Mouse (Mus musculus) adrenal gland, adult 8-10 months (tissue): ENCODE results near the gene Slc35g3. TPM values are rescaled to one million over a fixed set of nuclear protein-coding genes. Genes with fewer than 3 reads are reported as not detected.
A peak's percentile ranks its signal among the peaks of the same experiment; 100 is the strongest.
"Not testable (repeated sequence)": the region's sequence is repeated elsewhere in the genome, so short reads cannot be mapped to it uniquely, and the experiment has no call there.

Experiments
- DNase-seq: peaks from one replicate; pipeline ENCODE4 v3.0.0; 2022
- total RNA-seq, 4 experiments: library from RNA; stranded (reverse); gene quantifications; 2 replicates each; pipeline ENCODE4 v1.2.4; 2022

The Slc35g3 gene
- total RNA-seq, 4 experiments from 2014 or later = not detected

DNA sequence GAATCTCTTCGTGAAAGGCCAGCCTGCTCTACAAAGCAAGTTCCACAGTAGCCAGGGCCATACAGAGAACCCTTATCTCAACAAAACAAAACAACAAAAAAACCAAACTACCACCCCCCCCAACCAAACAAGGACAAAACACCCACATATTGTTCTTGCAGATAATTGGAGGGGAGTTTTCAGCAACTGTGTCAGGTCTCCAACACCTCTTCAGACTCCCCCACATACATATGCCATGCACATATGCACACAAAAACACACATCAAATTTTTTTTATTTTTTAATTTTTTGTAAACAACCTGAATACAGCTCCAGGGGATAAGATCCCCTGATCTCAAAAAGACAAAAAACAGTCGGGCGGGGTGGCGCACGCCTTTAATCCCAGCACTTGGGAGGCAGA lies 7.5 kb downstream of the Slc35g3 start:
- DNase-seq = no peak

DNA sequence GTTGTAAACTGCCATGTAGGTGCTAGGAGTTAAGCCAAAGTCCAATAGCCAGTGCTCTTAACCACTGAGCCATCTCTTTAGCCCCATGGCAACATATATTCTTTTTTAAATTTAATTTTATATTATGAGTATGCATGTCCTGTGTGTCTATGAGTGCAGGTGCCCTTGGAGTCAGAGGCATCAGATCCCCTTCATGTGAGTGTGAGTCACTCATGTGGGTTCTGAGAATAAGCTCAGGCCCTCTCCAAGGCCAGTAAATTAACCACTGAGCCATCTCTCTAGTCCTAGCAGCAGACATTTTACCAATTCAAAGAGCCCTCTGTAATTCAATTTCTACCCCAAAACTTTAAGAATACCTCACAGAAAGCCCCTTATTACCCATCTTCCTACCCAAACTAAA lies 9.1 kb downstream of the Slc35g3 start:
- DNase-seq = peak; percentile 46

DNA sequence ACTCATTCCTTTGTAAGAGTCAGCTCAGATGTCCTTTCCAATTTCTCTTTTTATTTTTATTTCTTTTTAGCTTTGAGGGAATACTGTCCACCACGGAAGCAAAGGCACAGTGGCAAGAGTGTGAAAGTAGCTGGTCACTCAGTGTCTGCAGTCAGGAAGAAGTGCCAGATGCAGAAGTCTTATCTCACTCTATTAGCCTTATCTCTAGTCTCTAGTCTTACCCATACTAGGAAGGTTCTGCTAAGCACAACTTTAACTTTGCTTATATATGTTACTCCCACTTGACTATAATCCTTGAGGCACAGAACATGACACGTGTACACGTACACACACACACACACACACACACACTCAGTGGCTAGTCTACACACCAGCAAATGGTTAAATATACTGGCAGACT lies 10.1 kb downstream of the Slc35g3 start:
- DNase-seq = no peak

DNA sequence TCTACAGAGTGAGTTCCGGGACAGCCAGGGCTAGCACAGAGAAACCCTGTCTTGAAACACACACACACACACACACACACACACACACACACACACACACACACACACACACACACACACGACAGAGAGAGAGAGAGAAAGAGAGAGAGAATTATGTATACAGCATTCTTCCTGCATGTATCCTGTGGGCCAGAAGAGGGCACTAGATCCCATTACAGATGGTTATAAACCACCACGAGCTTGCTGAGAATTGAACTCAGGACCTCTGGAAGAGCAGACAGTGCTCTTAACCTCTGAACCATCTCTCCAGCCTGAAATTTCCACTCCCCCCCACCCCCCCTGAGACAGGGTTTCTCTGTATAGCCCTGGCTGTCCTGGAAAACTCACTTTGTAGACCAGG lies 30.4 kb downstream of the Slc35g3 start:
- not testable (repeated sequence) for DNase-seq

DNA sequence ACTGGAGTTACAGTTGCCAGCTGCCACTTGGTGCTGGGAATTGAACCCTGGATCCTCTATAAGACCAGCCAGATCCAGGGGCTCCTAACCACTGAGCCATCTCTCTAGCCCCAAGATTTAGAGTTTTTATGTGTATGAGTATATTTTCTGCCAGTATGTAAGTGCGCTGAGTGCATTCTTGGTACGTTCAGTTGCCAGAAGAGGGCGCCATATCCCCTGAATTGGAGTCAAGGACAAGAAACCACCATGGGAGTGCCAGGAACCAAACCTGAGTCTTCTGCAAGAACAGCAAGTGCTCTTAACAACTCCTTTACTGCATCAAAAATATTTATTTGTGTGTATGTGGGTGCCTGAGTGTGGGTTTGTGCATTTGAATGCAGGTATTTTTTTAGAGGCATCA lies 32.7 kb downstream of the Slc35g3 start:
- DNase-seq = peak; percentile 45

DNA sequence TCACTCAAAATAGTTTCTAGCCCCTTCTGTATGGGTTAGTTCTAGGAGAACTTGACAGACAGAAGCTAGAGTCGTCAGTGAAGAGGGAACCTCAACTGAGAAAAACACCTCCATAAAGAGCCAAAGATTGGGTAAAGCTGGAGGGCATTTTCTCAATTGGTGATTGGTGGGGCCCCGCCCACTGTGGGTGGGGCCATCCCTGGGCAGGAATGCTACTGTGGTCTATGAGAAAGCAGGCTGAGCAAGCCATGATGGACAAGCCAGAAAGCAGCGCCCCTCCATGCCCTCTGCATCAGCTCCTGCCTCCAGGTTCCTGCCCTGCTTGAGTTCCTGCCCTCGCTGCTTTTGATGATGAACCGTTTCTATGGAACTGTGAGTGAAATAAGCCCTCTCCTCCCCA lies 35.8 kb downstream of the Slc35g3 start:
- DNase-seq = no peak

DNA sequence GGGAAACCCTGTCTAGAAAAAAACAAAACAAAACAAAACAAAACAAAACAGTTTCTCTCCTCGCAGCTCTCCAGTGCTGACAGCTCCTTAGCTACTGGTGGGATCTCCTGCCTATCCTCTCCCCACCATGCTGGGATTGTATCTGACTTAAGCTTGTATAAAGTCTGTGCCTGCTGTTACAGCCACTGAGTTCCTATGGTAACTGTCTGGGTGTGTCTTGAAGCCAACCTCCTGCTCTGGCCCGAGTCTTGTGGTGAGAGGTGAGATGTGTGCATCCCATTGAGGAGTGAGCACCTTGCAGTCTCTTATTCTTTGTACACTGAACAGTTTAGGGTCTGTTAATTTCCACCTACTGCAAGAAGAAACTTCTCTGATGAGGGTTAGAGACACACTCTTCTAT lies 38.7 kb downstream of the Slc35g3 start:
- DNase-seq = no peak

DNA sequence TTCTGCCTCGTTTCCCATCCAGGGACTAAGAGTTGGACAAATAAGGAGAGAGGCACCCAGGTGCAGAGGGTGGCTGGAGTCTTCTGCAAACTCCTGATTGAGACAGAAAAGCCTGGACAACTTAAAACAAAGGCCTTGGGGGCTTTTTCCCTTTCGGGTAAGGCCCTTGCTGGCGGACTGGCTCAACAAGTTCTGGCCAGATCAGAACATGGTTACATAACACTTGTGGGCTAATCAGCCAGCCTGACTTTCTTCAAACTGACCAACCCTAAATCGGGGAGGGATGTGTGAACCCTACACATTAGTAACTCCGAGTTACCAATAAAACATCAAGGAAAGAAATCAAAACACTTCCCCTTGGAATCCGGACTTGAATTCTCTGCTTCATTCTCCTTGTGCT lies 40.9 kb downstream of the Slc35g3 start:
- no peak for DNase-seq

DNA sequence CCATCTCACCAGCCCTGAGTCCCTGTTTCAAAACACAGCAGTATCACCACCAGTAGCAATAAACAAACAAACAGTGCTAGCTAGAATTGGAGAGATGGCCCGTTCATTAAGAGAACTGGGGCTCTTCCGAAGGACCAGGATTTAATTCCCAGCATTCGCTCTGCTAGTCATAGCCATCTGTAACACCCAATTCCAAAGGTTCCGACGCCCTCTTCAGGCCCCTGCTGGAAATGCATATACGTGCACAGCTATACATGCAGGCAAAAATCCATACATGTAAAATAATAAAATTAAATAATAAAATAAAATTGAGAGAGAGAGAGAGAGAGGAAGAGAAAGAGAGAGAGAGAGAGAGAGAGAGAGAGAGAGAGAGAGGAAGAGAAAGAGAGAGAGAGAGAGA lies 42.3 kb downstream of the Slc35g3 start:
- DNase-seq = no peak

DNA sequence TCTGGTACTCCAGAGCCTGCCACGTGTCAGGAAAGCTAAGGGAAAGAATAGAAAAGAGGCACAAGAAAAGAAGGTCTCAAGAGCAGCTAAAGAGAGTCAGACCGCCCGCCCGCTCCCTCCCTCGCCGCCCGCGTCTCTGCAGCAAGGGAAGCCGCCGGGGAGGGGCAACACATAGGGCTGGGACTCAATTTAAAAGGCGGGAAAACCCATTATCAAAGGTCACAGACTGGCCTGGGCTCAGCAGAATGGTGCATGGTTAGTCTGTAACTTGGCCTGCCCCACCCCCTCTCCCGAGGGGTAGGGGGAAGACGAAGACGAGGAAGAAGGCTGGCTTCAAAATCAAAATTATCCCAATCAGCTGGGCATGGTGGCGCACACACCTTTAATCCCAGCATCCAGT lies 43.1 kb downstream of the Slc35g3 start:
- DNase-seq = no peak

DNA sequence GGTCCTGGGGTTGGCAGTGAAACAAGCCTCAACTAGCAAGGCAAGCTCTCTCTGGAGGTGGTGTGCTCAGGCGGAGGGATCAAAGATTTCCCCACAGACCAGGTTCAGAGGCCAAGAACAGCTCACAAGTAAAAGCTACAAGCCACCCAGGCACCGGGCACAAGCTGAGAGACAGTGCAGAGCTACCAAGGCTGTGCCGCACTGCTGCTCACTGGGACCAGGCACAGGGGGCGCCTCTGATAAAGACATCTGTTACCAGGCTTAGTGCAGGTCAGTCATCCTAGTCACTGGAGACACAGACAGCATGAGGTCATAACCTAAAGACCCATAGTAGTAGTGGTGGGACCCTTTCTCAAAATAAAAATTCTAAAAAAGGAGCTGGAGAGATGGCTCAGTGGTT lies 44.8 kb downstream of the Slc35g3 start:
- DNase-seq = no peak

DNA sequence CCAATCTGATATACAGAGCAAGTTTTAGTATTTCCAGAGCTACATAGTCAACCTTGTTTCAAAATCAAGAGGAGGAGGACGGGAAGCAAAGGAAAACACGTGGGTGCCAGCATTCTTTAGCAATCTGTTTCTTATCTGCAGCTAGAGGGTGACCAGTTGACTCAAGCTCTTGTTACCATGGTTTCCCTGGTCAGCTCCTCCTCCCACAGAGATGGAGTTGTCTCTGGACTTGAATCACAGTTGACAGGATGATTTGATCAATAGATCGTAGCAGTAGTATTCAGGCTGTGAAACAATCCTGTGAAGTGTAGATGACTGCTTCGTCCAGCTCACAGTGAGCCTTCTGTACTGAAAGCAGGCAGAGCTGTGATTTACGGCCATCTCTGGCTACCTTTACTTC lies 45.8 kb downstream of the Slc35g3 start:
- DNase-seq = peak; percentile 78

DNA sequence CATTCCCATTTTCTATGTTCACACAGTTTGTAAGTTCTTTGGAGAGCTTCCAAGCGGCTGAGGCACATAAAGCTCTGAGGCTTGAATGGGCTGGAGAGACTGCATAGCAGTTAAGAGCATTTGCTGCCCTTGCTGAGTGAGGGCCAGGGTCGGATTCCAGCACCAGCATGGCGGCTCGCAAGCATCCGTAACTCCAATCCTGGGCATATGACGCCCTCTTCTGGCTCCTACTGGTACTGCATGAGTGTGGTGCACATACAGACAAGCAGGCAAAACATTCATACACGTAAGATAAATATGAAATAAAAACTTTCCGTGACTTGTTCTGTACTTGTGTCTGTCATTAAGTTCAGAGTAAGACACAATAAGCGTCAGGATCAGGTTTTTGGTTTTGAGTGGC lies 46.3 kb downstream of the Slc35g3 start:
- DNase-seq = peak; percentile 47

DNA sequence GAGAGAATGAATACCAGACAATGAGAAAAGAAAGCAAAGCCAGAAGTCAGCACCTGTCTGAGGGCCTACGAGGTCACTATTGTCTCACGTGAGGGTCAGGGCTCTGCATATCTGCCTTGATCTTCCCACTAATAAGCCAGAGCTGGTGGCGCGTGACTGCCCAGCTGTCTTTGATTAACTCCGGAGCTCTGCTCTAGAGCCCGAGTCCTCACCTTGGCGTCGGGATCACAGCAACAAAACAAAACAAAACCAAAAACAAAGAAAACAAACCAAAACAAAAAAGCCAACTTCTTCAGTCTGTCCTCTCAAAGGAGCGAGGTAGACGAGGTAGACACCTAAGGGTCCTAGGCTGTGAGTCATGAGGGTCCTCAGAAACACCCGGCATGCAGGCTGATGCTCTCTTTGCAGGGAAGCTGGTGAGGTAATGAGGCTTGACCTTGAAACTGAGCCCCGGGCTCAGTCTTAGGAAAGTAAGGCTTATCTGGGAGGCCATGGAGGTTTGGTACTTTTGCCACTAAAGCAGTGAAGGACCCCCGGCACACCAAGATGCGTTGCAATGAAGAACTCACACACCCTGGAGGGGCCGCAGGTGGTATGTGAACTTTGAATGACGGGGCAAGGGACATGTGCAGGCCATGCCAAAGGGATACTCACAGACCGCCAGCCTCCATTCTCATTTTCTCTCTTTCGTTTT lies 47.0 kb downstream of the Slc35g3 start:
- no peak for DNase-seq

DNA sequence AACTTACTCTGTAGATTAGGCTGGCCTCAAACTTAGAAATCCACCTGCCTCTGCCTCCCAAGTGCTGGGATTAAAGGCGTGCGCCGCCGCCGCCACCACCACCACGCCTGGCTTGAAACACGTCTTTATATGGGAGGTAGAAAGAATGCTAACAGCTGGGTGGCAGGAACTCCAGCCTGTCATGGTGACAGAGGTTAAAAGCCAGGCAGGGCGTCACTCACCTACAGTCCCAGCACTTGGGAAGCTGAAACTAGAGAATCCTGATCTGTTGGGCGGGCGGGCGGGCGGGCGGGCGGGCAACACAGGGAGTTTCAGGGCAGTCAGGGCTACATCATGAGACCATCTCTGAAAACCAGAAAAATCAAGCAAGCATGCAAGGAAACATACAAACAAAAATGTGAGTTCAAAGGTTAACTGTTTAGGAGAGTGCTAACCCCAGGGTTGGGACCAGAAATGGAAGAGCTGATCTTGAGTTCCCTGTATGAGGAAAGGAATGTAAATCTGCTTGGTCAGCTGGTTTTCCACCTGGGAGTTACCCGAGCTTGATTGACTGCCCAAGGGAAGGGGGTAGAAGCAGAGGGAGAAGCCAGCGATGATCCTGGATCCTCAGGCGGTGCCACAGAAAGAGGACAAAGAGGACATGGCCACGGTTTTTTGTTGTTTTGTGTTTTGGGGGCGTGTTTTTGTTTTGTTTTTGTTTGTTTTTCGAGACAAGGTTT lies 48.7 kb downstream of the Slc35g3 start:
- no peak for DNase-seq

DNA sequence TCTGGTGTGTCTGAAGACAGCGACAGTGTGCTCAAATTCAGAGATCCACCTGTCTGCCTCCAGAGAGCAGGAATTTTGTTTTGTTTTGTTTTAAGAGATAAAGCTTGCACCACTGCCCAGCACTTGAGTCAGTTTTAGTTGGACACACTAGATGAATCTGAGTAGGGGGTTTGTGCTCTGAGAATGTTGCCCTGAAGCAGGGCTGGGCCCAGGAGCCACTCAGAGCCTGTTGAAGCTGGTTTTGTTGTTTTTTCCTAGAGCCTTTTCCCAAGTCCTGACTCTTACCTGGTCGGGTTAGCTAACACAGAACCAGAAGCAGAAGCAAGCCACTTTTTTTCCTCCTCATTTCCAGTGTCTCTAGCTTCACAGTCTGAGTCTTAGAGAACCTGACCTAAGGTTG lies 50.7 kb downstream of the Slc35g3 start:
- no peak for DNase-seq

DNA sequence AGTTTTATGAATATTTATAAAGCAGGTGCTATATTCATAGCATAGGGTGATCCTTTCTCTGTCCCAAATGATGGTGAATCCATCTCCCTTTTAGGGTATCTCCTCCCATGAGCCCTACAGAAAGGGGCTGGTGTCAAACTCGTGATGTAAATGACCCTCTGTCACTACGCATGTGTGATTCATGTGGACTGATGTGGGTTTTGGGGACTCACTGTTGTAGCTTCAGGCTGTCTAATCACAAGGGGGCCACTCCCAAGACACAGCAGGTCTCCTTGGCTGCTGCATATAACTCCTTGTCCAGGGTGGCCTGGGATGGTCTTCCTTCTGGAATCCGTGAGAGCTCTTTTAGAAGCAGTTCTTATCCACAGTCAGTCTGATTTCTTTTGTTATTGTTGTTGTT lies 51.3 kb downstream of the Slc35g3 start:
- no peak for DNase-seq

Other genes starting within 250 kb of the Slc35g3 start
- gene Dnah2, start 212.9 kb downstream of the Slc35g3 start, total RNA-seq = 1 to 10 TPM in 1 of 4 experiments, under 1 TPM in 3; 0.14 to 1.0 (median 0.70) TPM
- under 1 TPM; 0.77 to 0.86 (median 0.81) TPM for gene Efnb3, start 201.8 kb downstream of the Slc35g3 start, total RNA-seq
- gene Wrap53, start 181.7 kb downstream of the Slc35g3 start, total RNA-seq = 10 to 100 TPM in 3 of 4 experiments, 1 to 10 TPM in 1; 9.1 to 11.9 (median 11.0) TPM
- 10 to 100 TPM; 57.6 to 71.1 (median 64.0) TPM for gene Trp53, start 181.6 kb downstream of the Slc35g3 start, total RNA-seq
- gene Atp1b2, start 156.0 kb downstream of the Slc35g3 start, total RNA-seq = 10 to 100 TPM; 22.5 to 47.8 (median 38.2) TPM
- gene Shbg, start 144.1 kb downstream of the Slc35g3 start, total RNA-seq = not detected
- gene Sat2, start 139.9 kb downstream of the Slc35g3 start, total RNA-seq = 10 to 100 TPM in 2 of 4 experiments, 1 to 10 TPM in 2; 7.3 to 17.8 (median 12.8) TPM
- gene Fxr2, start 129.0 kb downstream of the Slc35g3 start, total RNA-seq = 100 to 1,000 TPM in 1 of 4 experiments, 10 to 100 TPM in 3; 75.8 to 112 (median 91.2) TPM
- gene Sox15, start 106.7 kb downstream of the Slc35g3 start, total RNA-seq = not detected
- 100 to 1,000 TPM; 107 to 123 (median 113) TPM for gene Mpdu1, start 99.3 kb downstream of the Slc35g3 start, total RNA-seq
- 10 to 100 TPM; 17.9 to 43.8 (median 30.0) TPM for gene Cd68, start 95.8 kb downstream of the Slc35g3 start, total RNA-seq
- 100 to 1,000 TPM; 500 to 614 (median 555) TPM for gene Eif4a1, start 89.5 kb downstream of the Slc35g3 start, total RNA-seq
- gene Senp3, start 79.9 kb downstream of the Slc35g3 start, total RNA-seq = 10 to 100 TPM; 72.5 to 92.1 (median 85.0) TPM
- gene Tnfsf13, start 76.2 kb downstream of the Slc35g3 start, total RNA-seq = 1 to 10 TPM; 2.5 to 7.3 (median 4.5) TPM
- 10 to 100 TPM; 24.1 to 47.6 (median 36.3) TPM for gene Tnfsf12, start 66.1 kb downstream of the Slc35g3 start, total RNA-seq
- gene Tnfsfm13, start 65.9 kb downstream of the Slc35g3 start, total RNA-seq = 1 to 10 TPM; 3.4 to 8.4 (median 7.9) TPM
- gene Polr2a, start 3.3 kb downstream of the Slc35g3 start, total RNA-seq = 100 to 1,000 TPM in 2 of 4 experiments, 10 to 100 TPM in 2; 85.2 to 125 (median 101) TPM
- gene Zbtb4, start 3.9 kb upstream of the Slc35g3 start, total RNA-seq = 100 to 1,000 TPM in 2 of 4 experiments, 10 to 100 TPM in 2; 73.0 to 121 (median 97.6) TPM
- gene Chrnb1, start 34.0 kb upstream of the Slc35g3 start, total RNA-seq = 1 to 10 TPM; 1.5 to 8.1 (median 5.0) TPM
- gene Fgf11, start 39.9 kb upstream of the Slc35g3 start, total RNA-seq = 10 to 100 TPM in 2 of 4 experiments, 1 to 10 TPM in 2; 2.5 to 32.7 (median 16.9) TPM
- gene Tmem102, start 43.7 kb upstream of the Slc35g3 start, total RNA-seq = 1 to 10 TPM in 1 of 4 experiments, under 1 TPM in 3; 0.45 to 1.1 (median 0.72) TPM
- not detected for gene Gm39566, start 53.3 kb upstream of the Slc35g3 start, total RNA-seq
- not detected for gene Spem2, start 56.5 kb upstream of the Slc35g3 start, total RNA-seq
- gene Spem1, start 60.2 kb upstream of the Slc35g3 start, total RNA-seq = under 1 TPM in 1 of 4 experiments, not detected in 3; 0.38 TPM
- 10 to 100 TPM; 22.2 to 48.7 (median 35.8) TPM for gene Nlgn2, start 75.8 kb upstream of the Slc35g3 start, total RNA-seq
- gene Tmem256, start 76.5 kb upstream of the Slc35g3 start, total RNA-seq = 100 to 1,000 TPM; 122 to 164 (median 149) TPM
- 10 to 100 TPM; 40.2 to 69.1 (median 62.1) TPM for gene Plscr3, start 84.4 kb upstream of the Slc35g3 start, total RNA-seq
- gene Tnk1, start 96.8 kb upstream of the Slc35g3 start, total RNA-seq = under 1 TPM in 2 of 4 experiments, not detected in 2; 0.11 to 0.20 TPM
- not detected for gene Tmem95, start 116.0 kb upstream of the Slc35g3 start, total RNA-seq
- gene Kctd11, start 119.4 kb upstream of the Slc35g3 start, total RNA-seq = 1 to 10 TPM; 4.3 to 6.2 (median 5.5) TPM
- gene Acap1, start 133.6 kb upstream of the Slc35g3 start, total RNA-seq = 1 to 10 TPM in 2 of 4 experiments, under 1 TPM in 2; 0.31 to 1.9 (median 0.86) TPM
- gene 2810408A11Rik, start 139.0 kb upstream of the Slc35g3 start, total RNA-seq = 1 to 10 TPM in 1 of 4 experiments, under 1 TPM in 3; 0.23 to 2.4 (median 0.71) TPM
- 10 to 100 TPM; 36.4 to 71.4 (median 51.5) TPM for gene Neurl4, start 139.1 kb upstream of the Slc35g3 start, total RNA-seq
- gene Gps2, start 151.9 kb upstream of the Slc35g3 start, total RNA-seq = 10 to 100 TPM; 44.0 to 72.7 (median 52.0) TPM
- gene Eif5a, start 160.0 kb upstream of the Slc35g3 start, total RNA-seq = 100 to 1,000 TPM; 468 to 561 (median 519) TPM
- gene Ybx2, start 173.8 kb upstream of the Slc35g3 start, total RNA-seq = 10 to 100 TPM in 3 of 4 experiments, 1 to 10 TPM in 1; 6.3 to 13.9 (median 11.8) TPM
- 10 to 100 TPM; 36.5 to 90.1 (median 50.0) TPM for gene Slc2a4, start 186.2 kb upstream of the Slc35g3 start, total RNA-seq
- gene Cldn7, start 202.8 kb upstream of the Slc35g3 start, total RNA-seq = under 1 TPM in 1 of 4 experiments, not detected in 3; 0.55 TPM
- gene Ctdnep1, start 219.2 kb upstream of the Slc35g3 start, total RNA-seq = 100 to 1,000 TPM; 109 to 125 (median 120) TPM
- 10 to 100 TPM; 56.9 to 87.4 (median 73.6) TPM for gene Elp5, start 220.5 kb upstream of the Slc35g3 start, total RNA-seq
- 100 to 1,000 TPM; 369 to 430 (median 397) TPM for gene Gabarap, start 229.2 kb upstream of the Slc35g3 start, total RNA-seq
- 10 to 100 TPM; 55.7 to 61.0 (median 58.4) TPM for gene Phf23, start 233.8 kb upstream of the Slc35g3 start, total RNA-seq
- gene Dvl2, start 238.6 kb upstream of the Slc35g3 start, total RNA-seq = 10 to 100 TPM; 13.4 to 27.1 (median 20.5) TPM